Mouse (Mus musculus): Measurements from ENCODE around the gene Trim9.

The Trim9 gene

DNA sequence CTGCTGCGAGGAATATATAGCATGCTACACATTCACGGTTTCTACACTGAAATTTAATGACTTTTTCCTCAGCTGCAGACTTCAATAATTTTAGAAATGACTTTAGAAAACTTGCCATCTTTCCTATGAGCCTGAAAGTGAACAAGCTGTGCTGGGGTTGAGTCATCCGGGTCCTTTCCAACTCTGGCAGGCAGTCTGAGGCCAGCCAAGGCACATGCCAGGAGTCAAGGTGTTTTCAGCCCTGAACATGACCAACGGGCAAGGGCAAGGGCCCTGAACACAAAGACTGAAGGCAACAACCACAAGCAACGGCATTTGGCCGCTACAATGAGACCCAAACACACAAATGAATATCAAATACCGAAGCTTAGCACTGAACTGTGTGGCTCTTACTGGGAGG lies 21.6 kb downstream of the Trim9 start:
- DNase-seq: no peak

DNA sequence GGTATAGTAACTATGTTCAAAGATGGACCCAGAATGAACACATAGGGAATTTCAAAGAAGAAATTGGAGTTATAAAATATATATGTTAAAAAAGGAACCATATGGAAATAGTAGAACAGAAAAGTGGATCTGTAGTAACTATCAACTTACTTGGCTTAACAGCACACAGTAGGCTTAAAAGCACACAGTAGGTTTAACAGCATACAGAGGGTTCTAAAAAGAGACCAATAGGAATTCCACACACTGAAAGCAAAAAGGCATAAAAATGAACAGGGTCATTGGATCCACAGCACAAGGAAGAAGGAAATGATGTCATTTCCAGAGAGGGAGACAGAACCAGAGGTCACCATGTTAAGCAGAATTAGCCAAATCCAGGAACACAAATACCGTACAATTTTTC lies 24.6 kb downstream of the Trim9 start:
- no peak for DNase-seq

GRCm38 (mm10) chr12:70316147-70316546 lies 31.3 kb downstream of the Trim9 start:
- DNase-seq: no peak

- DNase-seq: no peak
Measured at GRCm38 (mm10) chr12:70307881-70308280, 39.5 kb downstream of the Trim9 start.

DNA sequence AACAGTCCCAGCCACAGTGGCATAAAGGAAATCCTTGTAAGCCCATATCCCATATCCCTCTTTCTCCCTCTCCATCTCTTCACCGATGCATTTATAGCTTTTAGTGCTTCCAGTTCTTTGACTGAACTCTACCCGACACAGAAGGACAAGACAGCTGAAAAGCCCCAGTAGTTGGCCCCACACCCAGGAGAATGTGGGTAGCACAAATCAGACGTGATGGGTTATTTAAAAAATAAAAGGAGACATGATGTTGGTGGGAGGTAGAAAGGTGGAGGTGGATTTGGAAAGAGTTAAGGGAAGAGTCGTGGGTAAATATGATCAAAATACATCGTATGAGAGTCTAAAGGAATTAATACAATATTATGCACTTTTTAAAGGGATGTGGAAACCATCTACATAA lies 40.4 kb downstream of the Trim9 start:
- DNase-seq: no peak

GRCm38 (mm10) chr12:70304014-70304413 lies 43.4 kb downstream of the Trim9 start:
- no peak for DNase-seq

GRCm38 (mm10) chr12:70303525-70303924 lies 43.9 kb downstream of the Trim9 start:
- no peak for DNase-seq

- no peak for DNase-seq
Measured at GRCm38 (mm10) chr12:70302022-70302720, 45.2 kb downstream of the Trim9 start.

DNA sequence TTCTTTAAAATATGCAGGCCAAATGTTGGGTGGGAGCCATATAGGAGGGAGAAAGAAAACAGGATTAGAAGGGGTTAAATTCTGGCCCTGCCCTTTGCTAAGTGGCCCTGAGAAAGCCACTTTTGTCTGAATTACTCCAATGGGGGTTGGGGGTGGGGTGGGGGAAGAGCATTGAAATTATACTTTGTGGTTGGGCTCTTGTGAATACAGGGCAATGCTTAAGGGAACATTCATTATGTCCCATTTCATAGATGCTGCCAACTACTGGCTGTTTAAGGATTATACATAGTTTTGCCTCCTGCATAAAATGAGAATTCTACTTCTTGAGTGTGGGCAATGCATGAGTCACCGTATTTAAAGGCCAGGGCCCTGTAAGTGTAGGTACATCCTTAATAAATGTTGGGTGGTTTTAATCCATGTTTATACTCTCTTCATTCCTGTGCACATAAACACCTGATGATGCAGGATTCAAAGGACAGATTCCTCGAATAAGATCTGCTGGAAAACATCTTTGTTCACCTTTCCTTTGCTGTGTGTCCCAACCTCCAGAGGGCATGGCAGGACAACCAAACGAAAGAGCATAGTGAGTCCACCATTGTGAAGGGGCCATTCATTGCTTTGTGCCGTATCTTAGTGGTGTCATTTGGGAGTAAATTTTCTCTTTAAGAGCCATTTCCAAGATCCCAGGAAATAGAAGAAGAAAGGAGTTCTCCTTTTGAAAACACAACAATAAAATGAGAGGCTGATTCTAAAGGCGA lies 53.3 kb downstream of the Trim9 start:
- no peak for DNase-seq

- DNase-seq: no peak
Measured at GRCm38 (mm10) chr12:70293165-70293926, 54.1 kb downstream of the Trim9 start.

GRCm38 (mm10) chr12:70285521-70285920 lies 61.9 kb downstream of the Trim9 start:
- DNase-seq: no peak

- DNase-seq: no peak
Measured at GRCm38 (mm10) chr12:70284979-70285378, 62.4 kb downstream of the Trim9 start.

- DNase-seq: peak; percentile 25
Measured at GRCm38 (mm10) chr12:70283116-70283731, 64.2 kb downstream of the Trim9 start.

DNA sequence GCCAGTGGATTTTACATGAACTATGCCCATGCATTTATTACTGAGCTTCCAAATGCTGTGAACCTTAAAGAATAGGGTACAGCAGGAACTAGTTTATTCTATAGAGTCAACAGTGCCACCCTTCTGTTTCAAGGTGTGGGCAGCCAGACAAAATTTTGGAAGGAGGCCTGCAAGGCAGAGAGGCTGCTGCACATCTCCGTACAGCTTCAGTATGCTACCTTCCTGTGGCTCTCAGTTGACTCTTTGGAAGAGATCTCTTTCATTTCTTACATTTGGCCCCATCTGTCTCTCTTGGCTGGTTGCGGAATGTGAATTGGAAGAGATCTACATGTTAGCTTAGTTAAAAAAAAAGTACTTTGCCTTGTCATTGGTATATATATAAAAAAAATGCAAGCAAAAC lies 66.5 kb downstream of the Trim9 start:
- DNase-seq: no peak

DNA sequence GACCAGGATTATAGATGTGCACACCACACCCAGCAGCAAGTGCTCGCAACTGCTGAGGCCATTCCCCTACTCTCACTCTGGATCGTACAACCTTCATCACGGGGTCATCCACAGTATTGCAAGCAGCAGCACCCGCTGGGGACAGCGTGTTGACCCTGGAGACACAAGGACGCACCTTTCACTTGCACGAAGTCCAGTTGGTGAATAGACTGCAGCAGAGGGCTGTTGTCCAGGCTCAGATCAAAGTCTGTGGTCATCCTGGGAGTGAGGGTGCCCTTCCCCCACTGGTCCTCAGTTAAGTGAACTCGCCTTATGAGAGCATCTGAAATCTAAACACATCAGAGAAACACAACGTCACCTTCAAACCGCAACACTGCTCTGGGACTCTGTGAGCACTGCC lies 67.0 kb downstream of the Trim9 start:
- no peak for DNase-seq

DNA sequence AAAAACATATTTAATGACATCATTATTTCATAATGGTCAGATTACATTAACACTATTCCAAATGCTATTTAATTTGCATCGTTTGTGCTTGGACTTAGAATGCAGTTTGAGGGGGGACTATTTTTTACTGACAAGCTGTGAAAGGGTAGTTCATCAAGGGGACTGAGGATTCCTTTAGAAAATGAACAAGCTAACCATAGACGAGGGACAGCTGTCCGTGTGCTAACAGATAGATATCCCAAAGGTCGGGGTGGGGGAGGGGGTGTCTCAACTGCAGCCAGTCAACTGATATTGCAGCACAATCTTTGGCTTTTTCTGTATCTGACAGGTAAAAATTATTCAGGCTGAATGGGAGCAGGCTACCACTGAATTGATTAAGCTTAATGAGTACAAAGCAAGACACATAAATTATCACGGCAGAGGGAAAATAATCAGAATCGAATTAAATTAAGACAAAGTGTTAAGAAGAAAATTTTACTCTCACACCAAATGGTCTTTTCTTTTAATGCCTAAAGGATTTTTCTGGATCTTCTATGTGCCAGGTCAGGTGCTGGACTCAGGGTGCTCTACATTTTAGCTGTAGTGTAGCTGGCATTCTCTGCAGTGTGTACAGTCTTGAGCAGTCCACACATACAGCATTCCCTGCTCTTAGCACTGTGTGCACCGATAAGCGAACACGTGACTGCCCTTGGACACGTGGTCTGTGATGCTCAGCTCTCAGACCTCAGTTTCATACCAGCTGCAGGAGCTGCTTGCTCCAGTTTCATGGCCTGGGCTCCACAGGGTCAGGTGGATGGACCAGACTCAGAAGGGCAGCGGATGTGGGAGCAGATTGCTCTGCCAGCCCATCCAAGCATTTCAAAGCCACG lies 70.1 kb downstream of the Trim9 start:
- no peak for DNase-seq

DNA sequence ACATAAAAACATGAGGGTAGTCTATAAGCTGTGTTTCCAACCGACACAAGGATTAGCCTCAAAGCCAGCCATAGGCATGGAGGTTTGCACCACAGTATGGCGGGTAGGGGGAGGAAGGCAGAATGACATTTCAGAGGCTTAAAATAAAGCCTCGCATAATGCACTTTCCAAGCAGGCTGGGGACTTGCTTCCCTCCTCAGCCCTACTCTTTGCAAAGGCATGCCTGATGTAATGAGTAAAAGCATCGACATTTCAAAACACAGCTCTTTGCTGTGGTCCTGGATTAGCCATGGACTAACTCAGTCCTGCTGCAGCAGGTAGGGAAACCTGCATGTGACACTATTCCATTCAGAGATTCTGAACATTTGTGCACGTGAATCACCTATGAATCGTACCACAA lies 77.7 kb downstream of the Trim9 start:
- DNase-seq: no peak

- DNase-seq: no peak
Measured at GRCm38 (mm10) chr12:70267314-70267713, 80.1 kb downstream of the Trim9 start.

DNA sequence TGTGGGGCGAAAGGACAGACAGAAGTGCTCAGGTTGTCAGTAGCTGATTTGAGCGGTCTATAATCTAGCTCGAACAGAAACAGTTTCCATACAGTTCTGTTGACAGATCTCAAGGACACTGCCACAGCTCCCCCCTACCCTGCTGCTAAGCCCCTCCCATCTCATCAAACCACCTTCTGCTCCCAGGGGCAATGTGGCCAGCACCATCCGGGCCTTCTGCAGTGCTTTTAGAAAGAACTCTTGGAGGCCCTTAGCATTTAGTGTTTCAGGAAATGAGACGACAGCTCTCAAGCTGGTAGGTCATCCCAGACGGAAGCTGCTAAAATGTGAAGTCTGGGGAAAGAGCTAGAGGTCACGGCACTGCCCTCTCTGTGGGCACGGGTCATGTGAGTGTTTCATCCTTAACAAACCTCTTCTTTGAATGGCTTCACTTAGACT lies 80.9 kb downstream of the Trim9 start:
- DNase-seq: no peak

DNA sequence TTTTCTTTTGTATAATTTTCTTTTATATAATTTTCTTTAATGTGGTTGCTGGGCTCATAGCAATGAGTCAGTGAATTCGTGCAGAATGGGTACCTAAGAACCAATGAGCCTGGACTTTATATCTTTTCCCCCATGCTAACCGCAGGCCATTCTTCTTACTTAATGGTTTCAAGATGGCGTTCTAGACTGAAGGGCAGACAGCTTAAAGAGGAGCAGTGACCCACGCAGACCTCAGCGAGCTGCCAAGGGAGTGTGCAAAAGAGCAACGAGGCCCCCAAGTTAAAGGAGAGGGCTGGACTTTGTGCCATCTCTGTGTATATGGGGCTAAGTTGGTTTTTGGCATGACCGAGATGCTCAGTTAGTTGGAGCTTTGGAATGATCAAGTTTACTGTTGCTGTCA lies 83.7 kb downstream of the Trim9 start:
- DNase-seq: no peak

DNA sequence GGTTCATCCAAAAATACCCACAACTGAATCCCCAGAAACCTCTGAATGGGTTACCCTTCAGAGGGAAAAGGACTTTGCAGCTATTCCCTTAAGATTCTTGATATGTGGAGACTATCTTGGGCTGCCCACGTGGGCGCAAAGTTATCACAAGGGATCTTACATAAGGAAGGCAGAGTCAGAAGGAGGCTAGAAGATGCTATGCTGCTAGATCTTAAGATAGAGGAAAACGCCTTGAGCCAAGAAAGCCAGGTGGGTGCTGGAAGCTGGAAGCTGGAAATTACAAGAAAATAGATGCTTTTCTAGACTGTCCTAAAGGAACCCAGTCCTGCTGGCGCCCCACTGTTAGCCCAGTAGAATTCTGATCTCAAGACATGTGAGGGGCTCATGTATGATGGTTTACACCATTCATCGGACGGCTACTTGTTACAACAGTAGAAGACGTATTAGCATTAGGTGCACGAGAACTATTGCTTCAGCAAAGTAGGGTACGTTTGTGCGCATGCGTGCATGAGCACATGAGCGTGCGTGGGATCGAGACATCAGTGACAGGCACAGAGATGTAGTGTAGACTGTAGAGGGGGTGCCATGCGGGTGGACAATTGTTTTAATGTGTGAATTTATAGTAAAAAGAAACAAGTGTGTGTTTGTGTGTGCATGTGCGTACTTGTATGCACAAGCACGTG lies 85.0 kb downstream of the Trim9 start:
- no peak for DNase-seq
